Mouse (Mus musculus): ENCODE results near the gene Lrtm1.
A peak's percentile ranks its signal among the peaks of the same experiment; 100 is the strongest.

The Lrtm1 gene

GRCm38 (mm10) chr14:29031858-29032395, 13.9 kb downstream of the Lrtm1 start:
- no peak for DNase-seq (ENCODE audit: low read depth, low spot score)

GRCm38 (mm10) chr14:29038246-29038645, 20.2 kb downstream of the Lrtm1 start:
- no peak for DNase-seq (ENCODE audit: low read depth, low spot score)

GRCm38 (mm10) chr14:29040606-29041364, 22.8 kb downstream of the Lrtm1 start:
- no peak for DNase-seq (ENCODE audit: low read depth, low spot score)

GRCm38 (mm10) chr14:29041498-29041897, 23.5 kb downstream of the Lrtm1 start:
- no peak for DNase-seq (ENCODE audit: low read depth, low spot score)

GRCm38 (mm10) chr14:29042355-29042754, 24.3 kb downstream of the Lrtm1 start:
- no peak for DNase-seq (ENCODE audit: low read depth, low spot score)

- DNase-seq (ENCODE audit: low read depth, low spot score) = peak; percentile 25
Measured at GRCm38 (mm10) chr14:29051951-29052835, 34.2 kb downstream of the Lrtm1 start.

- no peak for DNase-seq (ENCODE audit: low read depth, low spot score)
Measured at GRCm38 (mm10) chr14:29060679-29061078, 42.7 kb downstream of the Lrtm1 start.

GRCm38 (mm10) chr14:29061491-29061890, 43.5 kb downstream of the Lrtm1 start:
- DNase-seq (ENCODE audit: low read depth, low spot score) = no peak

GRCm38 (mm10) chr14:29062676-29063075, 44.7 kb downstream of the Lrtm1 start:
- no peak for DNase-seq (ENCODE audit: low read depth, low spot score)

- peak; percentile 48 for DNase-seq (ENCODE audit: low read depth, low spot score)
Measured at GRCm38 (mm10) chr14:29073747-29074146, 55.7 kb downstream of the Lrtm1 start.

- DNase-seq (ENCODE audit: low read depth, low spot score) = no peak
Measured at GRCm38 (mm10) chr14:29077418-29077817, 59.4 kb downstream of the Lrtm1 start.

- DNase-seq (ENCODE audit: low read depth, low spot score) = no peak
Measured at GRCm38 (mm10) chr14:29080228-29080627, 62.2 kb downstream of the Lrtm1 start.

- DNase-seq (ENCODE audit: low read depth, low spot score) = no peak
Measured at GRCm38 (mm10) chr14:29080630-29081029, 62.6 kb downstream of the Lrtm1 start.

- no peak for DNase-seq (ENCODE audit: low read depth, low spot score)
Measured at GRCm38 (mm10) chr14:29082171-29082570, 64.2 kb downstream of the Lrtm1 start.
